Mouse (Mus musculus) monocyte, adult 5-6 weeks (primary cell): Measurements from ENCODE around the gene Zdhhc7. TPM values are rescaled to one million over a fixed set of nuclear protein-coding genes. Genes with fewer than 3 reads are reported as not detected.

Experiments used
- ATAC-seq: fragments of 153-309, 156-312 bp; replicated peaks from 2 replicates; pipeline ENCODE4 v1.8.0; 2017; ENCODE audit warnings: mild to moderate bottlenecking; ENCODE audit not compliant: low TSS enrichment, insufficient number of reproducible peaks, severe bottlenecking, poor library complexity, low FRiP score
- total RNA-seq: library from RNA; stranded (forward); fragments of 200-1000, 200-491, 200-594 nt; gene quantifications from 3 replicates; pipeline ENCODE4 v1.2.3, GENCODE M21; 2017

The Zdhhc7 gene
- total RNA-seq, result 24.9 to 42.9 TPM (median 27.3 TPM) in 3 replicates

GRCm38 (mm10) chr8:120101068-120101972 lies at the start of gene Zdhhc7:
Zdhhc7 (minus strand) TSS chr8:120101482.
- peak; percentile 49 for ATAC-seq

DNA sequence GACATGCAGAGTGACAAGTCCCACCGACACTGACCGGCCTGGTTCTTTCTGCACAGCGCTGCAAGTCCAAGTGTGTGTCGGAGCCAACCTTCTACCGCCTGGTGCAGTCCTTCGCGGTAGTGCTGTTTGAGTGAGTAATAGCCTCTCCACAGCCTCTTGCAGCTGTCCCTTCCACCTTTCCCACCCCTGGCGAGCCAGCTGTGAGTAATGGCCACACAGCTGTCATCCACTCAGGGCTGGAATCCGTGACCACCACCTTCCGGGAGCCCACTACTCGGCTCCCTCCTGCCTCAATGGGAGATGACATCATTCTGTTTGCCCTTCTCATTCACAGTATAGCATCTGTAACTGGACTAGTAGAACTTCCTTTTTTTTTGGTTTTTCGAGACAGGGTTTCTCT lies 48.7 kb upstream of the Zdhhc7 start:
- ATAC-seq, result no peak

GRCm38 (mm10) chr8:120146051-120146450 lies 44.8 kb upstream of the Zdhhc7 start:
- ATAC-seq, result no peak

- no peak for ATAC-seq
These were observed 43.5 kb upstream of the Zdhhc7 start for GRCm38 (mm10) chr8:120144652-120145301.

- ATAC-seq, result no peak
These were observed 42.8 kb upstream of the Zdhhc7 start for GRCm38 (mm10) chr8:120143911-120144651.

- ATAC-seq, result no peak
These were observed 39.5 kb upstream of the Zdhhc7 start for GRCm38 (mm10) chr8:120140769-120141168.

DNA sequence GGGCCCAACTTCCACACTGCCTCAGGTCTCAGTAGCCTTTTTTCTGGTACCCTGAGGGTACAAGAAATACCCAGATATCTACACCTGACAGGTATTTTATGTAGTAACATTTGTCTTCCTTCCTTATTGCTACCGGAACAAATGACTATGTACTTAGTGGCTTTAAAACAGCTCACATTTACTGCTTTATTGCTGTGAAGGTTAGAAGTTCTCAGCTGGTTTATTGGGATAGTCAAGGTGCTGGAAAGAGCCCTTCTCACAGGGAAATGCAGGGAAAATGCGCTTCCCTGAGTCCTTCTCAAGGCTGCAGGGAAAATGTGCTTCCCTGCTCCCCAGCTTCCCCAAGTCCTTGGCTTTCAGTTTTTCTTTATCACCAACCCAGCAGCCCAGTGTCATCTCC lies 37.7 kb upstream of the Zdhhc7 start:
- ATAC-seq, result no peak

GRCm38 (mm10) chr8:120136618-120137017 lies 35.3 kb upstream of the Zdhhc7 start:
- no peak for ATAC-seq

DNA sequence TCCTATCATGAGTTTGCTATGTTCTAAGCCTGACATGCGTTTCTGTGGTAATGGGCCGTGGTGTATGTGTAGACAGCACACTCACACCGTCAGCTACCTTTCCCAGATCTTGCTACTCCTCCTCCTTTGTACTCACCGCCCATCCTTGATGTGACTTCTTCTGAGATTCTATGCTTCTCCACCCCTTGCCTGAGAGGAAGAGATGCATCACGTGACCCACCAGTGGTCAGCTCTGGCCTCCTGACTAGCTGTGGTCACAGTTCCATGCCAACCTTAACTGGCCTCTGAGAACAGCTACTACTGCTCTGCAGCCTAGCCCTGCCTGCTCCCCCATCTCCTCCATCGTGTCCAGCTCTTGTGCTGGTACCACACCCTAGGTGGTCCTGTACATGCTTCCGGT lies 34.4 kb upstream of the Zdhhc7 start:
- no peak for ATAC-seq

GRCm38 (mm10) chr8:120133169-120133568 lies 31.9 kb upstream of the Zdhhc7 start:
- ATAC-seq, result no peak

DNA sequence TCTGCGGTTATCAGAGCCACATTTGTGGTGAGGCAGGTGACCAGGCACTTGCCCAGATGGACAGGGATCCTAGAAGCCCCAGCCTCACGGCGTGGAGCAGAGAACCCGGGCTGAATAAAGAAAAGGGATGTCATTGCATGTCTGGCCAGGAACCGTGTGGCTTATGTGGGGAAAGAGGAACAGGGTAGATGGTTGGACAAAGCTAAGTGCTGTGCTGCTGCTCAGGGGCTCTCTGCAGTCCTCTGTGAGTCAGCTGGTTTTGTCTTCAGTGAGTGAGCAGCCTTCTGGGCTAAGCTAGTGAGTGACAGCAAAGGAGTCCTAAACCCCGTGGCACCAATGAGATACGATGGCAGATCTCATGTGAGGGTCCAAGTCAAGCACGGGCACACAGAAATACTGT lies 29.9 kb upstream of the Zdhhc7 start:
- ATAC-seq, result peak; percentile 51

GRCm38 (mm10) chr8:120129547-120129946 lies 28.3 kb upstream of the Zdhhc7 start:
- ATAC-seq, result no peak

DNA sequence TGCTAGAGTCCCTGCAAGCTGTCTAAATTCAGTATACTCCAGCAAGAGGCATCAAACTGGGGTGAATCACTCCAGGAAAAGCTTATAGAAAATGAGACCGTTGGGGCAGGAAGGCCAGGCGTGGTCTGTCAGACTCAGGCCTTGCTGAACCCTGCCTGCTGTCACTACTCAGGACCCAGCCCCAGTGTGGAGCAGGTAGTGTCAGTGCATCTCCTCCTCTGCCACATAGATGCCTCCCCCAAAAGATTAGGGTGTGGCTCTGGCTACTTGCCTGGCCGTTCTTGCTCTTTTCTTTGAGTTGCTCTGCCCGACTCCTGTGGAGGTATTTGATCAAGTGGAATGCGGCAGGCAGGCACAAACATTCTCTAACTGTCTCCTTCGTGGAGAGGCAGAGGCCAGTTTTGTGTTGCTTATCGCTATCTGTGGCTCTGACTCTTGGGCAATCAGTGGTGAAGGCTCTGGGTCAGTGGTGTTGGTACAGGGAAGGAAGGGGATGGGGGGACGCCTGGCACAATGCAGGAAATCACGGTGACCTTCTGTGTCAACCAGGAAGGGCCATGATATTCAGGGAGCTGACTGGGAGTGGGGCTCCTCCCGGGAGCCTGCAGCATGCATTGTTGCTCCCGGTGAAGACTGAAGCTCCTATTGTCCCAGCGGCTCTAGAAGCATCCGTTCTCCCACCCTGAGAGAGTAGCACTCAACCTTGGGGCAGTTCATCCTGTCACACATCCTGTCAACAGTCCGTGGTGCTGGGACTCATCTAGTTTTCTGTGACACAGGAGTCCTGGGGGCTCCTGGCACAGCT lies 25.3 kb upstream of the Zdhhc7 start:
- no peak for ATAC-seq

DNA sequence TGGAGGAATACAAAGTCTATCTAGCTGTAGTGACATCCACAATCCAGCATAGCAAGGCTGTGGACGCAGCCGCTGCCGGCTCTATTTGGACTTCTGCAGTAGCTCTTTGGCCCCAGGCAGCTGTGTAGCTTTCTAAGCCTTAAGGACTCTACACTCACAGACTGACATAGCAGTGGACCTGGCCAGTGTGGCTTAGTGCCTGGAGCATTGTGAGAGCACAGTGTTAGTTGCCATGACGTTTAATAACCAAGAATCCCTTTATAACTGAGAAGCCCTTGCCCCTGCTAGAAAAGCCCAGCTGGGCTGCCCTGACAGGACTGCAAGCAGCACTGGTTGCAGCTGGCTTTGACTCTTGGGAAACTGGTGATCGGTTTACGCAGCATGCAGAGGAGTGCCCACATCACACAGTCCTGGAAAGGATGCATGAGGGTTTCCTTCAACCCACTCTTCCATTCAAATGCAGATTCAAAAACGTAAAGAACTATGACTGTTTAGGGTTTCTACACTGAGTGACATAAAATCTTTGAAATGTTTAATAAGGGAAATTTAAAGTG lies 23.6 kb upstream of the Zdhhc7 start:
- no peak for ATAC-seq

- no peak for ATAC-seq
These were observed 23.0 kb upstream of the Zdhhc7 start for GRCm38 (mm10) chr8:120124261-120124660.

- ATAC-seq, result no peak
These were observed 19.7 kb upstream of the Zdhhc7 start for GRCm38 (mm10) chr8:120120951-120121350.

DNA sequence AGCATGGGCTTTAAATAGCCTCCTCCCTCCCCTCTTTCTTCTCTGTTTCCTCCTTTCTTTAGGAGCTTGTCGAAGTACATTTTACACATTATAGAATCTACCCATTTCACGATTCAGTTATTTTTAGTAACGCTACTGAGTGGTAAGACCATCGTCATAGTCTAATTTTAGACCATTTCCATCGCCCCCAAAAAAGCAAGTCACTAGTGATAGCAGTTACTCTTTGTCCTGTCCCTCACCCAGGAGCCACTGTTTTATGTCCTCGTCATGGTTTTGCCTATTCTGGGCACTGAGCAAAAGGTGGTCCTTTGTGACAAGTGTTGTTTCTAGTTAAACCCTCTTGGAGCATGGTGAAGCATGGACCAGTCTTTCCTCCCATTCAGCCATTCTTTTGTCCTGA lies 18.6 kb upstream of the Zdhhc7 start:
- ATAC-seq, result no peak

DNA sequence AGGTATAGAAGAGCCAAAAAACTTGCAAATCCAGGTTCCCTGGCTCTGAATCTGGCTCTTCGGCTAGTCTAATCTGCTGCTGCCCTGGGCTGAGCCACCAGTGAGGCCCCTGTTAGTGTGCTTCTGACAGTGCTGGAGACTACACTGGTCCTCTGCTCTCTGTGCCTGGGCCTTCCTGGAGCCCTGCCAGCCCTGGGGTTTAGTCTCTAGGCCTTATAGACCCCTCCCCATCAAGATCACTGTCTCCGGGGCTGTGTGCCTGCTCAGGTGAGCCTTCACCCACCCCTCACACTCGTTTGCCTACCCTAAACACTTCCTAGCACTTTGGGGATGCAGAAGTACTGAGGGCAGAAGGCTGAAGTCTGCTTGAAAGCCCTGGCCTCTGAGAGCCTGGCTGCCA lies 18.1 kb upstream of the Zdhhc7 start:
- no peak for ATAC-seq
